Mouse (Mus musculus): ENCODE measurements at regions not wholly inside any gene's neighbourhood (a gene's known extent, or its start where the extent isn't known, plus 50 kb on each side); places are given as distances from the start of the nearest gene placed in this dataset.

- H3K36me3 ChIP-seq (ENCODE audit: insufficient read depth, low read length) = no peaks in the 10 kb centered on the region
- peaks cover 41% of the 10 kb centered on the region for H3K27me3 ChIP-seq (ENCODE audit: insufficient read depth, low read length)
- peaks cover 19% of the 10 kb centered on the region for H3K4me1 ChIP-seq (replicated peaks; ENCODE audit: low read depth, low read length)
- peak overlapping the region; percentile 30; the same call in 1 of the 2 replicates for H3K4me3 ChIP-seq (replicated peaks; ENCODE audit: low read length)
- TF ChIP-seq NANOG (IDR thresholded peaks at IDR 0.05; ENCODE audit: borderline replicate concordance, low read length) (no peak), CTCF (conservative IDR thresholded peaks at IDR 0.05; ENCODE audit: low read length) (peak; percentile 47), POU5F1 (IDR thresholded peaks at IDR 0.05; ENCODE audit: borderline replicate concordance, low read length) (no peak)
- H3K9me3 ChIP-seq (ENCODE audit: low read length) = no peaks in the 10 kb centered on the region
Observed at GRCm38 (mm10) chr4:131252602-131253442, 308.6 kb downstream of the Matn1 start.

GRCm38 (mm10) chr4:131253443-131253817 is 309.2 kb downstream of the Matn1 start:
- 0 out of 2 replicates have a peak overlapping the region, but pooled peaks have one; percentile 30 for H3K4me3 ChIP-seq (replicated peaks; ENCODE audit: low read length)
- H3K4me1 ChIP-seq (replicated peaks; ENCODE audit: low read depth, low read length) = peaks cover 19% of the 10 kb centered on the region
- H3K9me3 ChIP-seq (ENCODE audit: low read length) = no peaks in the 10 kb centered on the region
- TF ChIP-seq CTCF (conservative IDR thresholded peaks at IDR 0.05; ENCODE audit: low read length) (no peak), NANOG (IDR thresholded peaks at IDR 0.05; ENCODE audit: borderline replicate concordance, low read length) (no peak), POU5F1 (IDR thresholded peaks at IDR 0.05; ENCODE audit: borderline replicate concordance, low read length) (no peak)
- H3K36me3 ChIP-seq (ENCODE audit: insufficient read depth, low read length) = no peaks in the 10 kb centered on the region
- H3K27me3 ChIP-seq (ENCODE audit: insufficient read depth, low read length) = peaks cover 39% of the 10 kb centered on the region

GRCm38 (mm10) chr4:131254243-131254642 is 310.1 kb downstream of the Matn1 start:
- TF ChIP-seq POU5F1 (IDR thresholded peaks at IDR 0.05; ENCODE audit: borderline replicate concordance, low read length) (no peak), CTCF (conservative IDR thresholded peaks at IDR 0.05; ENCODE audit: low read length) (no peak), NANOG (IDR thresholded peaks at IDR 0.05; ENCODE audit: borderline replicate concordance, low read length) (no peak)
- H3K4me1 ChIP-seq (replicated peaks; ENCODE audit: low read depth, low read length) = peaks cover 19% of the 10 kb centered on the region
- H3K36me3 ChIP-seq (ENCODE audit: insufficient read depth, low read length) = no peaks in the 10 kb centered on the region
- H3K27me3 ChIP-seq (ENCODE audit: insufficient read depth, low read length) = peaks cover 38% of the 10 kb centered on the region
- no peak overlapping the region for H3K4me3 ChIP-seq (replicated peaks; ENCODE audit: low read length)
- H3K9me3 ChIP-seq (ENCODE audit: low read length) = no peaks in the 10 kb centered on the region

- Histone ChIP-seq H3K27me3 (ENCODE audit: insufficient read depth, low read length) (peaks cover 39% of the 10 kb centered on the region), H3K36me3 (ENCODE audit: insufficient read depth, low read length) (no peaks in the 10 kb centered on the region), H3K4me1 (replicated peaks; ENCODE audit: low read depth, low read length) (peaks cover 19% of the 10 kb centered on the region), H3K9me3 (ENCODE audit: low read length) (no peaks in the 10 kb centered on the region), H3K4me3 (replicated peaks; ENCODE audit: low read length) (no peak overlapping the region)
- TF ChIP-seq CTCF (conservative IDR thresholded peaks at IDR 0.05; ENCODE audit: low read length) (peak; percentile 30), NANOG (IDR thresholded peaks at IDR 0.05; ENCODE audit: borderline replicate concordance, low read length) (no peak)
Observed at GRCm38 (mm10) chr4:131254691-131255090, 310.5 kb downstream of the Matn1 start.

- no peak for TF ChIP-seq CTCF (conservative IDR thresholded peaks at IDR 0.05; ENCODE audit: low read length)
- TF ChIP-seq NANOG (IDR thresholded peaks at IDR 0.05; ENCODE audit: borderline replicate concordance, low read length) = no peak
- no peak for TF ChIP-seq POU5F1 (IDR thresholded peaks at IDR 0.05; ENCODE audit: borderline replicate concordance, low read length)
- Histone ChIP-seq H3K9me3 (ENCODE audit: low read length) (no peaks in the 10 kb centered on the region), H3K27me3 (ENCODE audit: insufficient read depth, low read length) (peaks cover 43% of the 10 kb centered on the region), H3K36me3 (ENCODE audit: insufficient read depth, low read length) (no peaks in the 10 kb centered on the region), H3K4me3 (replicated peaks; ENCODE audit: low read length) (no peak overlapping the region), H3K4me1 (replicated peaks; ENCODE audit: low read depth, low read length) (peaks cover 17% of the 10 kb centered on the region)
Observed at GRCm38 (mm10) chr4:131261236-131261635, 317.1 kb downstream of the Matn1 start.

GRCm38 (mm10) chr4:131262909-131263308 is 318.7 kb downstream of the Matn1 start:
- H3K4me1 ChIP-seq (replicated peaks; ENCODE audit: low read depth, low read length) = peaks cover 26% of the 10 kb centered on the region
- peaks cover 6% of the 10 kb centered on the region; the same call in 1 of the 2 replicates for H3K9me3 ChIP-seq (ENCODE audit: low read length)
- TF ChIP-seq CTCF (conservative IDR thresholded peaks at IDR 0.05; ENCODE audit: low read length) (no peak), POU5F1 (IDR thresholded peaks at IDR 0.05; ENCODE audit: borderline replicate concordance, low read length) (no peak), NANOG (IDR thresholded peaks at IDR 0.05; ENCODE audit: borderline replicate concordance, low read length) (no peak)
- H3K4me3 ChIP-seq (replicated peaks; ENCODE audit: low read length) = no peak overlapping the region
- peaks cover 40% of the 10 kb centered on the region for H3K27me3 ChIP-seq (ENCODE audit: insufficient read depth, low read length)
- H3K36me3 ChIP-seq (ENCODE audit: insufficient read depth, low read length) = no peaks in the 10 kb centered on the region

- peaks cover 13% of the 10 kb centered on the region; the same call in 1 of the 2 replicates for H3K4me1 ChIP-seq (replicated peaks; ENCODE audit: low read depth, low read length)
- H3K9me3 ChIP-seq (ENCODE audit: low read length) = peaks cover 6% of the 10 kb centered on the region; the same call in 1 of the 2 replicates
- no peaks in the 10 kb centered on the region for H3K36me3 ChIP-seq (ENCODE audit: insufficient read depth, low read length)
- TF ChIP-seq CTCF (conservative IDR thresholded peaks at IDR 0.05; ENCODE audit: low read length) (no peak), NANOG (IDR thresholded peaks at IDR 0.05; ENCODE audit: borderline replicate concordance, low read length) (no peak), POU5F1 (IDR thresholded peaks at IDR 0.05; ENCODE audit: borderline replicate concordance, low read length) (no peak)
- H3K4me3 ChIP-seq (replicated peaks; ENCODE audit: low read length) = no peak overlapping the region
- peaks cover 28% of the 10 kb centered on the region; the same call in 1 of the 2 replicates for H3K27me3 ChIP-seq (ENCODE audit: insufficient read depth, low read length)
Observed at GRCm38 (mm10) chr4:131266764-131267163, 322.6 kb downstream of the Matn1 start.

- Histone ChIP-seq H3K4me1 (replicated peaks; ENCODE audit: low read depth, low read length) (peaks cover 18% of the 10 kb centered on the region), H3K36me3 (ENCODE audit: insufficient read depth, low read length) (no peaks in the 10 kb centered on the region), H3K27me3 (ENCODE audit: insufficient read depth, low read length) (peaks cover 24% of the 10 kb centered on the region; the same call in 1 of the 2 replicates), H3K4me3 (replicated peaks; ENCODE audit: low read length) (no peak overlapping the region), H3K9me3 (ENCODE audit: low read length) (peaks cover 6% of the 10 kb centered on the region; the same call in 1 of the 2 replicates)
- TF ChIP-seq CTCF (conservative IDR thresholded peaks at IDR 0.05; ENCODE audit: low read length) (no peak), NANOG (IDR thresholded peaks at IDR 0.05; ENCODE audit: borderline replicate concordance, low read length) (no peak), POU5F1 (IDR thresholded peaks at IDR 0.05; ENCODE audit: borderline replicate concordance, low read length) (no peak)
Observed at GRCm38 (mm10) chr4:131267760-131268159, 323.6 kb downstream of the Matn1 start.

All from E14TG2a.4 (cell line).